Mouse (Mus musculus) liver, adult 2 months (tissue): ENCODE data around the gene Tada3. TPM values are rescaled to one million over a fixed set of nuclear protein-coding genes. Genes with fewer than 3 reads are reported as not detected.

Experiments
- DNase-seq: peaks from one replicate; pipeline ENCODE4 v3.0.0-alpha.2; 2011; ENCODE audit warnings: low read depth, low spot score; ENCODE audit errors: extremely low read depth
- H3K27ac ChIP-seq: fragments of 200-500 bp; replicated peaks from 2 replicates; pipeline ENCODE4 v1.5.1; 2012; ENCODE audit warnings: low read depth, mild to moderate bottlenecking, control low read depth, inconsistent platforms, low read length; ENCODE audit not compliant: insufficient read depth
- H3K27me3 ChIP-seq: fragments of 200-500 bp; 2 replicates; pipeline ENCODE4 v1.6.1; 2012; ENCODE audit warnings: mild to moderate bottlenecking, moderate library complexity, low read length, inconsistent platforms; ENCODE audit not compliant: control insufficient read depth, insufficient read depth
- H3K36me3 ChIP-seq: fragments of 200-500 bp; 2 replicates; pipeline ENCODE4 v1.6.1; 2012; ENCODE audit warnings: low read length, inconsistent platforms; ENCODE audit not compliant: control insufficient read depth, insufficient read depth
- H3K4me1 ChIP-seq: fragments of 200-500 bp; 2 replicates; pipeline ENCODE4 v1.6.1; 2011; ENCODE audit warnings: low read length; ENCODE audit not compliant: control insufficient read depth, insufficient read depth
- H3K4me3 ChIP-seq: fragments of 200-500 bp; 2 replicates; pipeline ENCODE4 v1.5.1; 2011; ENCODE audit warnings: low read depth, mild to moderate bottlenecking, control low read depth, low read length, moderate library complexity; ENCODE audit not compliant: insufficient read depth
- H3K79me2 ChIP-seq: fragments of 200-500 bp; 2 replicates; pipeline ENCODE4 v1.6.1; 2012; ENCODE audit warnings: inconsistent platforms, mild to moderate bottlenecking, low read length, moderate library complexity; ENCODE audit not compliant: control insufficient read depth, insufficient read depth
- H3K9ac ChIP-seq: fragments of 200-500 bp; 2 replicates; pipeline ENCODE4 v1.6.1; 2012; ENCODE audit warnings: low read depth, mild to moderate bottlenecking, control low read depth, inconsistent platforms, low read length
- CTCF ChIP-seq: fragments of 200-500 bp; IDR thresholded peaks from 2 replicates; pipeline ENCODE4 v1.5.1; 2011; ENCODE audit warnings: low read depth, low read length, control low read depth
- POLR2A ChIP-seq: fragments of 200-500 bp; IDR thresholded peaks from 2 replicates; pipeline ENCODE4 v1.6.1; 2011; ENCODE audit warnings: low read length, control low read depth; ENCODE audit not compliant: insufficient read depth; ENCODE audit errors: extremely low read depth
- WGBS: fragments of 180-500 bp; shearing (Covaris S2); methylation state at CpG from one replicate; pipeline ENCODE4 v1.1.7; 2018; 5-methylcytosine and 5-hydroxymethylcytosine counted together
- polyA plus RNA-seq: library from polyadenylated mRNA; depleted of rRNA; stranded (reverse); fragments of >200 nt; gene quantifications from 2 replicates; pipeline ENCODE4 v1.2.3, GENCODE M21; 2012
- total RNA-seq: library from RNA; depleted of rRNA; stranded (reverse); fragments of >200 nt; gene quantifications from 2 replicates; pipeline ENCODE4 v1.2.3, GENCODE M21; 2014

Gene Tada3
- total and polyA plus RNA-seq, 2 experiments = 5.2 to 8.4 TPM

DNA sequence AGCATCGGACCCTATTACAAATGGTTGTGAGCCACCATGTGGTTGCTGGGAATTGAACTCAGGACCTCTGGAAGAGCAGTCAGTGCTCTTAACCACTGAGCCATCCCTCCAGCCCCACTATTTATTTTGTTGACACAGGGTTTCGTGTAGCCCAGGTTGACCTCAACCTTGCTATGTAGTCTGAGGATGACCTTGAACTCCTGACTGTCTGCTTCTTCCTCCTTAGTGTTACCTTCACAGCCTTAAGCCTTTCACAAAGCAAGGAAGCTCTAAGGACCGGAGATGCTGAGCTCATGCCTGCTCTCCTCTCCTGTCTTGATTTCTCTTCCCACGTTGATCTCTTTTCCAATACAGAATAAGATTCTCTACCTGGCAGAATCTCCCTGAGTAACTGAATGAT is 30.8 kb downstream of the Tada3 start:
- no peaks in the 10 kb centered on the region for H3K36me3 ChIP-seq
- no peak for DNase-seq
- 74% methylated on average over 4 of the region's 4 CpGs for WGBS
- H3K27me3 ChIP-seq = no peaks in the 10 kb centered on the region
- no peak overlapping the region for H3K4me3 ChIP-seq
- H3K79me2 ChIP-seq = no peaks in the 10 kb centered on the region
- no peak for TF ChIP-seq POLR2A
- TF ChIP-seq CTCF = no peak
- no peak overlapping the region for H3K27ac ChIP-seq
- H3K9ac ChIP-seq = no peak overlapping the region
- peaks cover 5% of the 10 kb centered on the region for H3K4me1 ChIP-seq

DNA sequence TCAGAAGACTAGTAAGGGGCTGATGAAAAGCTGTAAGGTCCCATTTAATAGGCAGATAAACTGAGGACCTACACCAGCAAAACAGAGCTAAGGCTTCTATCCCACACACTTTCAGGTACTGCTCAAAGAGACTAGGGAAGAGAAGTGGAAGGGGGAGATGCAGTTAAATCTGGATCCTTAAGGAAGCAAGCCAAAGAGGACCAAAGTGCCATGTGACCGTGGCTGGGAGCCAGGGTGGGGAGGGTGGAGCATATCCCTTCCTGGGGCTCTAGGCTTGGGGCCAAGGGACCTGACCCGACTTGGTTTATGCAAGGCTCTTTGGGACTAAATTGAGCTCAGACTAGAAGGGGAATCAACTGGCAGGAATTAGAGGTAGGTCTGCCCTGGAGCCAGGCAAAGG is 33.4 kb downstream of the Tada3 start:
- no peak for TF ChIP-seq POLR2A
- Histone ChIP-seq H3K4me3 (no peak overlapping the region), H3K36me3 (no peaks in the 10 kb centered on the region), H3K27me3 (no peaks in the 10 kb centered on the region), H3K9ac (no peak overlapping the region), H3K4me1 (peaks cover 5% of the 10 kb centered on the region), H3K79me2 (no peaks in the 10 kb centered on the region), H3K27ac (peak overlapping the region; percentile 68)
- WGBS = 10% methylated on average over 2 of the region's 2 CpGs
- DNase-seq = peak; percentile 49

DNA sequence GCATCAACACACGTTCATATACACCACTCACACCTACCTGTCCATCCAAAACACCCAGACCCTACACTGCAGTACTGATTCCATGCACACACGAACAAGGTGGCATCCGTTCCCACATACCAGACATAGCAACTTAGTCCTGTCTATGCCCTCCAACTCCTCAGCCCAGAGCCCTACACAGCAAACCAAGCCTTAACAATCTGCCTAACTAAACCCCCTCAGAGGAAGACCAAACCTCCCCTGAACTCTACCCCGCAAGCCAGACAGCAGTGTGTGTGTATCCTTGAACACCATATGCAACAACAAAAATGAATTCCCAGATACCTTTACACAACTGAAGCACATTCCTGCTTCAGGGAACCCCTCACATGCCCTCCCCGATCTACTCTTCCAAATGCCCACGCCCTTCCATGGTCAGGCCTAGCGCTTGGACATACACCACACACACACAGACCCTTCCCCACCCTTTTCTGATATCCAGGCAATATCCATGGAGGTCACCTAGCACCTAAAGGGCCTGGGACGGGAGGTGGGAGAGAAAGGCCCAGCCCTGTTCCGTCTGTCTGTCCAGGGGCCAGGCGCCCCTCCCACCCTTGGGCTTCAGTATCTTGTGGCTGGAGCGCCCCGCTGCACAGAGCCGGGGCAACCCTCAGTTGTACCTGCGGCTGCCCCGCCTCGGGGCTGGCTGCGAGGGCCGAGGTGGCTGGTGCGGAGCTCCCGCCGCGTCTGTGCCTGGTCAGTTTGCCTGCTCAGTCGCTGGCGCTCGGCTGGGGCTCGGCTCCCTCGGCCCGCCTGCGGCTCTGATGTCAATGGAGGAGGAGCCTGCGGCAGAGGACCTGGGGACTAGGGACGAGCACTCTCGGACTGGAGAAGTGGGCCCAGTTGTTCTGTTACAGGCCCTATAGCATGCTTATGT is 34.2 kb downstream of the Tada3 start, which contains the start of gene Camk1:
Gene Camk1 (minus strand): TSS at position 808 of the 916 bp plus-strand sequence.
- TF ChIP-seq CTCF (no peak), POLR2A (peak; percentile 74)
- Histone ChIP-seq H3K4me3 (peak within 1 kb of the TSS; percentile 86), H3K27me3 (no peaks in the 10 kb centered on the region), H3K27ac (peak within 1 kb of the TSS; percentile 68), H3K36me3 (no peaks in the 10 kb centered on the region), H3K79me2 (no peaks in the 10 kb centered on the region), H3K9ac (peak within 1 kb of the TSS; percentile 77), H3K4me1 (peaks cover 5% of the 10 kb centered on the region)
- 13% methylated on average over 32 of the region's 32 CpGs for WGBS
- peak; percentile 56 for DNase-seq

DNA sequence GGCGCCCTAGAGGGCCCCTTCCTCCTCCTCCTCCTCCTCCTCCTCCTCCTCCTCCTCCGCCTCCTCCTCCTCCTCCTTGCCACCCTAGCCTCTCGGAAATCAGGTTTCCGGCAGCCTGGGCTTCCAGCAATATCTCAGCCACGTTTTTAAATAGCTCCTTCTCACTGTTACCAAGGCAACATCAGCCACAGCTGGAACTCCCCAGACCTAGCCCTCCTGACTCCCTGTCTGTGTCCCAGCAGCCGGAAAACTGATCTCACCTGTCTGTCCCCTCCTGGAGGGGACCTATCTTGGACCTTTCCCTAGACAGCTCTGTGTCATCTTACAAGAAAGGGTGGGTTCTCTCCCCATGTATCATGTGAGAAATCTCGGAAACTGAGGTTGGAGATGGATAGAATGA is 35.4 kb downstream of the Tada3 start:
- WGBS = 74% methylated on average over 3 of the region's 7 CpGs
- H3K27me3 ChIP-seq = no peaks in the 10 kb centered on the region
- no peak for TF ChIP-seq POLR2A
- no peak for TF ChIP-seq CTCF
- peaks cover 5% of the 10 kb centered on the region for H3K4me1 ChIP-seq
- DNase-seq = no peak
- H3K79me2 ChIP-seq = no peaks in the 10 kb centered on the region
- H3K9ac ChIP-seq = no peak overlapping the region
- no peak overlapping the region for H3K27ac ChIP-seq
- peaks cover 2% of the 10 kb centered on the region; the same call in 1 of the 2 replicates for H3K36me3 ChIP-seq
- no peak overlapping the region for H3K4me3 ChIP-seq

DNA sequence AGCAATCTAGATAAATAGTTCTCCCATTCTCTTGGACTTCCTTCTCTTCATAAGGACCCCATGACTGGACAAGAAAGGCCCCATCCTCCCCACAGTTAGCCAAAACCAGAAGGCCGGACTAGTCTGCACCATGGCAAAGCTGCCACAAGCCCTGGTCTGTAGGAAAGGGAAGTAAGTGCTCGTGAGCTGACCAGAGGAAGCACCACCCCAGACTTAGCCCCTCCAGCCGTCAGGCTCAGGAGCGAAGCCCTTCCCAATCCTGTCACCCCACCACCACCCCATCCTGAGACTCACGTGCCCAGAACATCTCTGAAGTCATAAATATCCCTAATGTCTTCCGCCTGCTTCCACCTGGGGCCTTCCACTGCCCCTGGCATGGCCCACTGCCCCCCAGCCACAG is 36.1 kb downstream of the Tada3 start:
- H3K79me2 ChIP-seq = no peaks in the 10 kb centered on the region
- no peaks in the 10 kb centered on the region for H3K27me3 ChIP-seq
- 86% methylated on average over 6 of the region's 6 CpGs for WGBS
- peaks cover 5% of the 10 kb centered on the region for H3K4me1 ChIP-seq
- H3K9ac ChIP-seq = no peak overlapping the region
- H3K36me3 ChIP-seq = peaks cover 3% of the 10 kb centered on the region; the same call in 1 of the 2 replicates
- no peak overlapping the region for H3K4me3 ChIP-seq
- no peak overlapping the region for H3K27ac ChIP-seq
- DNase-seq = no peak
- TF ChIP-seq CTCF (no peak), POLR2A (no peak)
